Mouse (Mus musculus) small intestine, adult 2 months (tissue): ENCODE measurements at regions not wholly inside any gene's neighbourhood (a gene's known extent, or its start where the extent isn't known, plus 50 kb on each side); places are given as distances from the start of the nearest gene placed in this dataset.

Experiments
- CTCF ChIP-seq: fragments of 200-500 bp; IDR thresholded peaks from 2 replicates; pipeline ENCODE4 v1.5.1; 2012; ENCODE audit warnings: low read depth, mild to moderate bottlenecking, control low read depth, inconsistent platforms, low read length, moderate library complexity, mixed read lengths; ENCODE audit not compliant: insufficient replicate concordance, insufficient read length; ENCODE audit errors: extremely low read depth
- POLR2A ChIP-seq: fragments of 200-500 bp; IDR thresholded peaks from 2 replicates; pipeline ENCODE4 v1.6.1; 2012; ENCODE audit warnings: low read depth, mild to moderate bottlenecking, control low read depth, inconsistent platforms, low read length, moderate library complexity

- no peak for TF ChIP-seq CTCF
- TF ChIP-seq POLR2A = no peak
These were observed 148.7 kb upstream of the Zfp703 start for GRCm38 (mm10) chr8:26828311-26828909.
